Mouse (Mus musculus): ENCODE results near the gene Tulp3.

GRCm38 (mm10) chr6:128370040-128370439 lies 14.4 kb upstream of the Tulp3 start:
- no peak for TF ChIP-seq CTCF (IDR thresholded peaks at IDR 0.05; ENCODE audit: control insufficient read depth, insufficient read depth, insufficient replicate concordance, low read depth, low read length)
- no peak for TF ChIP-seq POLR2A (IDR thresholded peaks at IDR 0.05; ENCODE audit: control insufficient read depth, low read depth, low read length)

All from testis, adult 2 months (tissue).